In genomic region chr17:13758586-13758985, GRCm38 (mm10) we compare ENCODE assay signal across 10 mouse cellular contexts. TPM values are rescaled to one million over a fixed set of nuclear protein-coding genes. Genes with fewer than 3 reads are reported as not detected.
DNase-seq lines count a peak whose midpoint lies in the region; ATAC-seq lines count a peak whose summit lies in the region.
"Had no signal": no experiment of that assay in that cellular context is flagged by ENCODE, and none has a peak within 500 bp of the region (broad histone marks: within the 10 kb centered on the region; RNA-seq: fewer than 3 reads in every experiment).

No protein-coding gene starts in this region.

- no peak for DNase-seq in heart, postnatal 25 days (ENCODE audit: low spot score)
- DNase-seq in R1 (ENCODE audit: low read depth, low spot score) = peak; percentile 57
- no peak for DNase-seq in forebrain, embryonic 14.5 days (ENCODE audit: low spot score)
- DNase-seq in embryo, embryonic 10.5 days (ENCODE audit: low spot score) = no peak
- DNase-seq in lung, adult 18-20 months = no peak
- DNase-seq: adrenal gland, adult 2 months; lung, postnatal 36 days had no signal

- H3K4me1 ChIP-seq in heart, embryonic 14.5 days (ENCODE audit: control insufficient read depth in 2 of 2, insufficient read depth in 2 of 2, low read length in 2 of 2) = peaks cover 0 to 23% of the 10 kb centered on the region in 2 experiments; a peak in 2 of 4 replicates
- peaks cover 18% of the 10 kb centered on the region for H3K4me1 ChIP-seq in forebrain, embryonic 14.5 days (ENCODE audit: control insufficient read depth, insufficient read depth, low read length)
- peaks cover 18% of the 10 kb centered on the region for H3K4me1 ChIP-seq in limb, embryonic 15.5 days

- H3K27ac ChIP-seq in heart, embryonic 14.5 days (replicated peaks in 1 of 2; ENCODE audit: control insufficient read depth in 1 of 2, insufficient read depth in 1 of 2, low read depth in 2 of 2, low read length in 2 of 2) = no peak overlapping the region
- H3K27ac ChIP-seq in forebrain, embryonic 14.5 days (ENCODE audit: low read depth, low read length) = peak overlapping the region; percentile 98
- H3K27ac ChIP-seq in limb, embryonic 15.5 days = peak overlapping the region; percentile 86; the same call in 1 of the 2 replicates

- intact Hi-C loops in heart, postnatal 25 days (cut with DNase I) = loop anchor here (2.0 to 5.0 kb wide), 2 partner anchors 18 to 56 kb away; no protein-coding TSS in a partner anchor

- H3K4me2 ChIP-seq in heart, embryonic 14.5 days (ENCODE audit: low read length) = peak overlapping the region; percentile 99
- H3K4me2 ChIP-seq in forebrain, embryonic 14.5 days (ENCODE audit: low read length) = peak overlapping the region; percentile 82
- 0 out of 2 replicates have a peak overlapping the region, but pooled peaks have one; percentile 62 for H3K4me2 ChIP-seq in limb, embryonic 15.5 days

- WGBS in heart, embryonic 14.5 days = 88% methylated on average over 7 of the region's 7 CpGs
- 11% methylated on average over 7 of the region's 7 CpGs for WGBS in forebrain, embryonic 14.5 days
- 81% methylated on average over 7 of the region's 7 CpGs for WGBS in limb, embryonic 15.5 days

- ATAC-seq in heart, embryonic 14.5 days (ENCODE audit: insufficient number of reproducible peaks, insufficient read depth, low FRiP score, low read depth) = no peak
- no peak for ATAC-seq in forebrain, embryonic 14.5 days
- ATAC-seq in limb, embryonic 15.5 days (ENCODE audit: insufficient number of reproducible peaks, low FRiP score, low TSS enrichment, low read depth) = no peak
- no peak for ATAC-seq in megakaryocyte progenitor cell, adult 5-6 weeks (replicated peaks; ENCODE audit: poor library complexity)

- H3K36me3 ChIP-seq in heart, embryonic 14.5 days (ENCODE audit: control insufficient read depth, insufficient read depth, low read length) = no peaks in the 10 kb centered on the region
- H3K36me3 ChIP-seq in forebrain, embryonic 14.5 days (ENCODE audit: control insufficient read depth, insufficient read depth, low read length) = no peaks in the 10 kb centered on the region
- no peaks in the 10 kb centered on the region for H3K36me3 ChIP-seq in limb, embryonic 15.5 days

- H3K4me3 ChIP-seq in heart, embryonic 14.5 days (ENCODE audit: control insufficient read depth in 1 of 2, insufficient read depth in 1 of 2, low read depth in 1 of 2, low read length in 2 of 2) = peak overlapping the region in 1 of 2 experiments; percentile 97; a peak in 2 of 4 replicates
- H3K4me3 ChIP-seq in forebrain, embryonic 14.5 days (ENCODE audit: low read depth, low read length) = peak overlapping the region; percentile 99
- H3K4me3 ChIP-seq in limb, embryonic 15.5 days = no peak overlapping the region; the same call in 1 of the 2 replicates

- H3K9ac ChIP-seq in heart, embryonic 14.5 days (ENCODE audit: low read length) = peak overlapping the region; percentile 95
- H3K9ac ChIP-seq in forebrain, embryonic 14.5 days (ENCODE audit: low read length) = peak overlapping the region; percentile 98
- no peak overlapping the region for H3K9ac ChIP-seq in limb, embryonic 15.5 days

- no peaks in the 10 kb centered on the region for H3K27me3 ChIP-seq in heart, embryonic 14.5 days (ENCODE audit: control insufficient read depth, insufficient read depth, low read length)
- H3K27me3 ChIP-seq in forebrain, embryonic 14.5 days (replicated peaks; ENCODE audit: control insufficient read depth, insufficient read depth, low read length) = no peaks in the 10 kb centered on the region
- no peaks in the 10 kb centered on the region for H3K27me3 ChIP-seq in limb, embryonic 15.5 days

- no peaks in the 10 kb centered on the region for H3K9me3 ChIP-seq in heart, embryonic 14.5 days (ENCODE audit: control insufficient read depth, low read length)
- no peaks in the 10 kb centered on the region for H3K9me3 ChIP-seq in forebrain, embryonic 14.5 days (replicated peaks; ENCODE audit: control insufficient read depth, low read length)
- no peaks in the 10 kb centered on the region for H3K9me3 ChIP-seq in limb, embryonic 15.5 days

RNA-seq across cellular contexts. Expression of gene Afdn, which starts 1.8 kb away (rescaled TPM):
- polyA plus RNA-seq in heart, embryonic 14.5 days (2014; fragmentation: Nextera tagmentation; extraction: Ambion mirVana) = 77.5 and 78.1 TPM in 2 replicates
- total RNA-seq in heart, postnatal 25 days (2021) = 10 to 100 TPM; 87.9 to 96.9 TPM
- 107 and 129 TPM in 2 replicates for polyA plus RNA-seq in forebrain, embryonic 14.5 days (2014; fragmentation: Nextera tagmentation; extraction: Ambion mirVana)
- polyA plus RNA-seq in limb, embryonic 15.5 days (2015; fragmentation: Nextera tagmentation; extraction: Ambion mirVana) = 71.2 and 79.9 TPM in 2 replicates
- total RNA-seq in megakaryocyte progenitor cell, adult 5-6 weeks (2015) = 2.5 and 3.7 TPM in 2 replicates
- total RNA-seq in megakaryocyte progenitor cell, adult 5-6 weeks (2017) = 2.6 and 5.6 TPM in 2 replicates

RNA-seq across cellular contexts. Expression of gene Tcte2, which starts 3.0 kb away (rescaled TPM):
- polyA plus RNA-seq in heart, embryonic 14.5 days (2014; fragmentation: Nextera tagmentation; extraction: Ambion mirVana) = 5.0 and 6.0 TPM in 2 replicates
- 1 to 10 TPM; 4.4 to 5.6 TPM for total RNA-seq in heart, postnatal 25 days (2021)
- 16.9 and 21.1 TPM in 2 replicates for polyA plus RNA-seq in forebrain, embryonic 14.5 days (2014; fragmentation: Nextera tagmentation; extraction: Ambion mirVana)
- polyA plus RNA-seq in limb, embryonic 15.5 days (2015; fragmentation: Nextera tagmentation; extraction: Ambion mirVana) = 3.4 and 4.5 TPM in 2 replicates
- 1.0 TPM in 1 of 2 replicates, not detected in the other for total RNA-seq in megakaryocyte progenitor cell, adult 5-6 weeks (2015)
- total RNA-seq in megakaryocyte progenitor cell, adult 5-6 weeks (2017) = not detected in 2 replicates

Comparison
In these comparisons a context has a peak if more than half of its experiments do, and no peak if none do; other contexts are left out.
1. H3K27ac ChIP-seq: peak in forebrain, embryonic 14.5 days (single experiment) and limb, embryonic 15.5 days (single experiment); none in heart, embryonic 14.5 days (0 of 2).
2. Peak in every context shown above with its lines, with median percentiles within 50 percentile points of each other: H3K4me2 ChIP-seq.